Mouse (Mus musculus) right cerebral cortex, postnatal 10 days (tissue): Measurements from ENCODE around the gene Prox1.

ENCODE experiments used
- DNase-seq, 2 experiments: peaks; one replicate each; pipeline ENCODE4 v3.0.0; 2021; ENCODE audit warnings: low spot score in 2 of 2

Prox1 gene

DNA sequence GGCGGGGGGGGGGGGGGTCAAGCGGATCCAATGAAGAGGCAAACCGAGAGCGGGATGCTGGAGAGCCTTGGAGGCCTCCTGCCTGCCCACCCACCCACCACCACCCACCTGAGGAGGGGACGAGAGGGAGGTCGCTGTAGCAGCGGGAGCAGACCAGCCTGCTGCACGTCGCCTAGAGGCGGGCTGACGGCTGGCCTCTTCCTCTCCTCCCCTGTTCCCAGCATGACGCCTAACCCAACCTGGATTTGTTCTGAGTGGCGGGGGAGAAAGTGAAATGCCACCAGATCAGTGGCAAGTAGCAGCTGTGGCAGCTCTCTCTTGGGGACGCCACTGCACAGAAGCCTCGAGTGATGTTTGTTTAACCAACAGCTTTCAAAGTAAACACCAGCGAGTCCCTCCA is 3.1 kb upstream of the Prox1 start:
- no peak for DNase-seq

DNA sequence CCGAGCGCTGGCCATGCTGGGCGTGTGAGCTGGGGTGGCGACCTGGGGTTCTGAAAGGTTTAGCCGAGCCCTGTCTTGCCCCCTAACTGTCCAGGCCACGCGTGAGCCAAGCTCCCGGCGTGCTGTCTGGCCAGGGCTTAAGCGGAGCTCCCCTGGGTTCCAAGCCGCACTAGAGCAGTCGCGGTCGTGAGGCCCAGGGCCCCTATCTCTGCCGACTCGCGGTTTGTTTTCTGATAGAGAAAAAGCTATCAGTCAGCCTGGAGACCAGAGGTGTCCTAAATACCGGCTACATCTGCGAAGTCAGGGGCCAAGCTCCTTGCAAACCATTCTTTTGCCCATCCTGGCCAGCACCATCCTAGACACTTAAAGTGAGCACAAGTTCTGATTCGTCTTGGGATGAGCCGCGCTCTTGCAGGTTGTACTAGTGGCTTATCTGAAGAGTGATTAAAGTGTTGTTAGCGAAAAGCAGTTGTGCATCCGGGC is 2.5 kb upstream of the Prox1 start:
- DNase-seq, result no peak

DNA sequence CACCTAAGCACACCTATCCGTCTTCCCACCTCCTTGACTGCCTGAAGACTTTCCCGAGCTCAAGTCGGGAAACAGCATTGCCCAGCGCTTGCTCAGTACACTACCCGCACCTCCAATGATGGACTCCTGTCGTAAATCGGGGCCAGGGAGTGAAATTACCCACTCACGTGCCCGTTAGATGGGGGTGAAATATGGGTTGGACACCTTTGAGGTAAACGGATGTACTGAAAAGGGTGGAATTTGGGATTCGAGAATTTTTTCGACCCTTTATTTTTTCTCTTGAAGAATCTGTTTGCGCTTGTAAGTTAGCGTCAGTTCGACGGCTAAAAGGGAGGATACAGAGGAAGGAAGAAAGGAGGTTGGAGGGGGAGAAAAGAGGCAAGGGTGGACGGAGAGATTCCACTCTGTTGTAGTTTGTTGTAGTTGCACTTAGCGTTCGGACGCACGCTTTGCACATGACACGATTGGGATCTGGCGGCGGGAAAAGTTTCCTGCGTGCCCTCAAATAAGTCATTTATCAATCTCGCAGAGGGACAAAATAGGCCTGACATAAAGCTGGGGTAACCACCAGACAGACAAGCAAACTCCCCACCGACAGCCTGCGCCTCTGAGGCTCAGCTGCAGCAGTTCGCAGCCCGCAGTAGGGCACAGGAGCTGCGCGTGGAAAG is 1.9 kb upstream of the Prox1 start:
- no peak for DNase-seq

DNA sequence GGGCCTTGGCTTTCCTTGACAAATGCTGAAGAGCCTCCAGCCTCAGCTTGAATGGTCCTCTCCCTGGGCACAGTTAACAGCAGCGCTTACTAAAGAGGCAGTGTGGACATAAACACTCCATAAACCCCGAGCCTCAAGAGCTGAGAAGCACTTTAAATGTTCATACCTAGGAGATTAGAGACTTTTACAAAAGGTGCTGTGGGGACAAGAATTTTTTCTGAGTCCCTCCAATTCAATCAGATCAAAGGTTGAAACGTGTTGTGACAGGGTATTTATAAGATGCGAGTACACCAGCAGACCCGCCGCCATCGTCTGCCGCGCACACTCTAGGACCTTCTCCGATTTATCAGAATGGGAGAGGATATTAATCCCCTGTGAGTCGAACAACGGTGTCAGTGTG is 1.2 kb upstream of the Prox1 start:
- DNase-seq, result no peak

DNA sequence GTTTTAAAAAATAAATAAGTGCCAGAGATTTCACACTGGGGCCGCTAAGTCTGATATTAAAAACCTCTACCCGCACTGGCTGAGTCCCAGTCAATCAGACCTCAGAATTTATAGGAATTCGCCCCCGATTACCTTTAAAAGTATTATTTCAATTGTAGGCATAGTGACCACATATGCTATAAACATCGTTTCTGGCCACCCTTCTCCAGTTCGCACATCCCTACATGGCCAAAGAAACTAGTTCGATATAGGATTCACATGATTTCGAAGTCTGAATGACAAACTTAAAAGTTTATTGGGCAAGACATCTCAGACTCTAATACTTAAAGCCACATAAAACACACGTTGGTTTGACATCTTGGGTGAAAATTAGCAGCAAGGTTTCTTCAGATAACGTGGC is 827 bp upstream of the Prox1 start:
- no peak for DNase-seq

DNA sequence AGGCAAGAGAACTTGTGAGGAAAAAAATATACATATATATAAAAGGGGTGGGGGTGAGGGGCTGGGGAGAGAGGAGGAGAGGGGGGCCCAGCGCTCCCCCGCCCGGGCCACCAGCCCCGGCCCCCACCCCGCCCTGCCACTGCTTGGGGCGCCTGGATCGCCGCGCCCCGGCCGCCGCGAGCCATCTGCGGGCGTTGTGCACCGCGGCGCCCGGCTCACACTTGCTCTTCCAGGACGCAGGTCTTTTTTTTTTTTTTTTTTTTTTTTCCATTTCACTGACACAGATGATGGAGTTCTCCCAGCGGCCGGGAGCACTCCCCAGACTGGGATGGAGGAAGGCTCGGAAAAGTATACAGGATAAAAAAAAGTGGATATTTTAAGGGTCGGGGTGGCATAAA is 304 bp upstream of the Prox1 start:
- DNase-seq, result no peak

DNA sequence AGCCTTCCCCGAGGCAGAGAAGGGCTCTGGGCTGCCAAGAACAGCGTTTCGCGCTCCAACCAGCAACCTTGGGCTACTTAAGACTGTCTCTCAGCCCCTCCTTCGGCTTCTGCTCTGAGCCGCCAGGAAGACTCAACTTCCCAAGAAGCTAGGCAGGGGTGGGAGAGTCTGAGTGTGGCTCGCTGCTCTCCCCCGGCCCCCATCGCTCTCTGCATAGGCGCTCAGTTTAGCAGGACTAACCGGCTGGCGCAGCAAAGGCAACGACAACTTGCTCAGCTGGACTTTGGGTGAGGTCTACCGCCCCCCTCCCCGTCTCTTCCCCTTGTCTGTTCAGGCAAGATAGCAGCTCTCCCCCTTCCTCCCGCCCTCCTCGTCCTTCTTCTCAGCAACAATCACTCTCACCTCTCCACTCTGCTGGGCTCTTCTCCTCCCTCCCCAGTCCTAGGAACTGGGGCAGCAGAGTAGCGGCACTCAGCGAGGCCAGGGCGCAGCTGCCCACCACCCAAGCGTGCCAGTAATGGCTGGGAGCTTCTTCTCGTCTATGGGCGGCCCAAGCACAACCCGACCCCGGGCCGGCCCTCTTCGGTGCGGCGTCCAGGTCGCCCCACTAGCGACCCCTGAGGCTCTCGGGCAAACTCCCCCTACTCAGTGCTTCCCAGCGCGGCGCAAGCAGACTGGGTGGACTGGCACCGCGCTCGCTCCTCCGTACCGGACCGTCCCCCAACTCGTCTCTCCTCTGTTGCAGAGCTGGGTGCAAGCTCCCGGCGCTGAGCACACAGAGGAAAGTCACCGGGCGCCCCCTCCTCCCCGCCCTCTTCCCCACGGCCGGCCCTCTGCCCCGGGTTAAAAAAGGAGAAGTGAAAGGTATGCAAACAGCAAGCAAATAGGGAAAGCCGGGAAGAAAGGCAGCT is 1.5 kb downstream of the Prox1 start:
- no peak for DNase-seq

DNA sequence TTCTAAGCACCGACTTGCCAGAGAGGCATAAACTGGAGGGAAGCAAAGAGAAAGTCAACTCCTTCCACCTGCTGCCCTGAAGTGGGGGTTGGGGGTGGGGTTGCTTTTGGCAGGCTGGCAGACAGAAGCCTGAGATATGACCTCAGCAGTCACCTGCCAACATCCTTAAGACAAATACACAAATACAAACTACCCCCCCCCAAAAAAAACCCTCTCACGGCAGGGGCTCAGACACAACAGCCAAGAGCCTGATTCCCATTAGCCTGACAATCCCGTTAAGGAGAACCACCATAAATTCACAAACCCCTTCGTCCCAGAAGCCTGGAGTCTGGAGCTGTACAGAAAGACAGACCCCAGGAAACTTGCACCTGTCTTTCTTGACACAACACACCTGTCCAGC is 2.4 kb downstream of the Prox1 start:
- DNase-seq, result no peak

DNA sequence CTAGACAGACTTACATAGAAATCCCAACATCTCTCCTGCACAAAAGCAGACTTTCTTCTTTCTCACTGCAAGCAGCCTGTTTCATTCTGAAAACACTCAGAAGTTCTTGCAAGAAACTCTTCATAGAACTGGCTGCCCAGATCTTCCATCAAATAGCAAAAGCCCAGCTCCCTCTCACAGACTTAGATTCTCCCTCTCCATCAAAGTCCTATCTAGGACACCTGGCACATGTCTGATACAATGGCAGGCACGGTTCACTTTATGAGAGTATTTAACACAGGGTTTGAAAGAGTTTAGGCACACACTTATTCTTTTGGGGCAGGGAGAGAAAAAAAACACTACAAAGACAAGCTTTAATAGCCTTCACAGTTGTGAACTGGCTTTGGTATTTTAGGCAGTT is 2.9 kb downstream of the Prox1 start:
- no peak for DNase-seq

DNA sequence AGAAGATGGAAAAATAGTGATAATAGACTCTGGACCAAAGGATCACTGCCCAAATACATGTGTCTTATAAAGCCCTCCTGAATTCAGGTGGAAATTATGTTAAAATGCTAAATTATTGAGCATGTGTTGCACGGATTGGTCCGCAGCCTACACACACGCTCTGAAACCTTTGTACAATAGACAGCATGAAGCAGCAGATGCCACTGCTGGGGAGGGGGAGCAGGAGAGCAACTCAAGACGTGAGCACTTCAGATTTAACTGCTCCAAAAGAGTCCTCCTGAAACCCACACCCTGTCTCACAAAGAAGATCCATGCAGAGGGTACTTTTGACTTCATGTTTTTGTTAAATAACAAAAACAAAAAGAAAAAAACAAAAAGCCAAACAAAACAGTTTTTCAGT is 5.0 kb downstream of the Prox1 start:
- no peak for DNase-seq

DNA sequence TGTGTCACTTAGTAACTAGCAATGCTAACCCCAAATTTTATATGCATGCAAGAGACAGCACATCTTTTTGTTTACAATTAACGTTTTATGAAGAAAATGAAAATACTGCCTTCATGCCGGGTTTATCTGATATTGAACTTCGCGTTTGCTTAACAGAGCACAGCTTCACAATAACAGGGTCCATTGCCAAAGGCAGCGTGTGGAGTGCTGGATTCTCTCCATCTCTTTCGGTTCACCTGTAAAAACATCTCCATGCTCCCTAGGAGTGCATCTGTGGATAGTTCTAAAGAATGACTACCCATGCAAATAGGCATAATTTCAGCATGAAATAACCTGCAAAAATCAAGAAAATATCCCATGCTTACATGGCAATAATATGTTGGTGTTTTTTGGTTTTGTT is 7.0 kb downstream of the Prox1 start:
- no peak for DNase-seq

DNA sequence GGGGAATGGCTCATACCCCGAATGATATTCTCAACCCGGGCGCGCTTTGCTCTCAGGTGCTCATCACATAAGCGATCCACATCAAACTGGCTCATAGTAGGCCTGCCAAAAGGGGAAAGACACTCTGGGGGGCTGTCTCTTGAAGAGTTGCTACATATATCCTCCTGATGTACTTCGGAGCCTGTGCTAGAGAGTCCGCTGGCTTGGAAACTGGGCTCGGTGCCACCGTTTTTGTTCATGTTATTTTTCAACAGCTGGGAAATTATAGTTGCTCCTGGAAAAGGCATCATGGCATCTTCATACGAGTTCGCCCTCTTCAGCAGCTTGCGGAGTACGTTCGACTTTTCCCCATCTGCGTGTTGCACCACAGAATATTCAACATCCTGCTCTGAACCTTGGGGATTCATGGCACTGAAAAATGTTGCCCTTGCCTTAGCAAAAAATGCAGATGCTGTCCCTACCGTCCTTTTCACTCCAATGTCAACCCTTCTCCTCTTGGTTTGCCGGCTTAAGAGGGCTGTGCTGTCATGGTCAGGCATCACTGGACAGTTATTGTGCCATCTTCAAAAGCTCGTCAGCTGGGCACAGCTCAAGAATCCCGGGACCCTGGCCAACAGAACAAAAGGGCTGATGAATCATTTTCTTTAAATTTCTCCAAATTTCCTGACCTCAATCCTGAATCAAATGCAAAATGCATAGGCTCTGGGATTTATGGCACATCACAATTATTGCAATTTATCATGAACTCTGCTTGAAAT is 8.6 kb downstream of the Prox1 start:
- DNase-seq, result peak in 1 of 2 experiments; percentile 38

DNA sequence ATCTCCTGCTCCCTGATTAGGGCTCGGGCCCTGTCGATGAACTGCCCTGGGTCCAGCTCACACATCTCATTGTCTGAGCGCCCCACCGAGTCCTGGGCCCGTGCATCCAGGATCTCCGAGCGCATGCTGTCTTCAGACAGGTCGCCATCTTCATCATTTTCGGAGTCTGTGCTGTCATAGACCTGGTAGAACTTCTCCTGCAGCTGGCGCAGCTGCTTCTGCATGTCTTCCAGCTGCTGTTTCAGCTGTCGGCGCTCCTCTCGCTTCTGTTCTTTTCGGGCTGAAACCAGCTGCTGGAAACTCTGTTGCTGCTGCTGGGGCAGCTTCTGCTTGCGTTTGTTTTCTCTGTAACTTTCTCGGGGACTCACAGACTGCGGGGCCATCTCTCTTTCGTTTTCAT is 9.2 kb downstream of the Prox1 start:
- no peak for DNase-seq

DNA sequence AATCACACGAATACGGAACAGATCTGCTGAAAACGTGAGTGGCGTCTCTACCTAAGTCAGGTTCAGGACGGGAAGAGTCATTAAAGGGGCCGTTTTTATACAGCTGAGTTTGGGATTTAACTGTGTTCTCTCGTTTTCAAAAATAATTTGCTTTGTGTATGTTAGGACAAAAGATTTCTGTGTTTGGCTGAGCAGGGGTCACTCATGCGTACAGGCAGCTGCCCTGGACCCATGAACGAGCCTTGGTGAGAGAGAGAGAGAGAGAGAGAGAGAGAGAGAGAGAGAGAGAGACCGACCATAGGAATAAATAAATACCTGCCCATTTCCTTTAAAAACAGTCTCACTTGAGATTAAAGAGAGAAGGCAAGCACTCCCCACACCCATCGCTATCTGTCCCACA is 11.1 kb downstream of the Prox1 start:
- no peak for DNase-seq

DNA sequence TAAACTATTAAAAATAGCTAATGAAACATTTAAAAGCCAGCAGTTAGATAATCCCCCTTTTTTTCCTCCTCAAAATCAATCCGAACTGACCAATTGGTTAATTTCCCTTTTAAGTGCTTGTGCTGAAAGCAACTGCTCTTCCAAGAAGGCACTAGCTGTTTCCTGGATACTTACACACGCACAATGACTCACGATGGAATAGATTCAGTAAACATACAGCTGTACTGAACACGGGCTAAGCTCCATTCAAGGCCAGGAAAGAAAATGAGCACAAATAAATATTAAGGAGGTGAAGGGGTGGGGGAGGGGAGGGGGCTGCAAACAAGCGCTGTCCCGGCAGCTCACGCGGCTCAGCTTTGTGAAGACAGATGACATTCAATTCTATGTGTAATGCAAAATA is 14.8 kb downstream of the Prox1 start:
- DNase-seq, result no peak

DNA sequence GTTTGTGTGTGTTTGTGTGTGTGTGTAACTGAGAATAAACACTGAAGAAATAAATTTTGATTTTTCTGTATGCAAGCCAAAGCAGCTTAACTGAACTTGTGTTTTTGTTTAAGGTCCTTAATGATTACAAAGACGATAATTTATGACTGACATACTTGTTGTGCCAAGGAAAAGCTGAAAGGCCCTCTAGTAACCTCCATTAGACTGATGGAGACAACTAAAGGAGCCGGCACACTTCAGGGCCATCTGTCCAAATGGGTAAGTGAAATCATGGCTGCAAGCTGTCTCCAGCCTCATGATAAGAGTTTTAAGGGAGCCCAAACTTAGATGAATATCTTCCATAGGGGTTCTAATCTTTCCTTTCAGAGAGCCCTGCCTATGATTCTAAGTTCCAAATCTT is 15.5 kb downstream of the Prox1 start:
- no peak for DNase-seq

DNA sequence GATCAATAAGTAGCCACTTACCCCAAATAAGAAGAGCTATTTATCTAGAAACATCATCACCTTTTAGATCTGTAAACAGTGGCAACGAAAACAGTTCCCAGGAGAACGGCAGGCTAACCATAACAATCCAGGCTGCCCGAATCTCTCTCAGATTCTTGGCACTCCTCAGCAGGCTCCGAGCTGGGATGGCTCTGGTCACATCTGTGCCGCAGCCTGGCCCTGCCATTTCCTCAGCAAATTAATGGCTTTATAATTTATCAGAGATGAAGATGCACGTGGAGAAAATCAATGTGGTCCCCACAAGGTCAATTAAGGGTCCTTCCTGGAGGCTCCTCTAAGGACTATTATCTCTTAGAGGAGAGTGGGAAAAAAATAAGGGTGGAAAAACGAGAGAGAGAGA is 16.2 kb downstream of the Prox1 start:
- DNase-seq, result no peak

DNA sequence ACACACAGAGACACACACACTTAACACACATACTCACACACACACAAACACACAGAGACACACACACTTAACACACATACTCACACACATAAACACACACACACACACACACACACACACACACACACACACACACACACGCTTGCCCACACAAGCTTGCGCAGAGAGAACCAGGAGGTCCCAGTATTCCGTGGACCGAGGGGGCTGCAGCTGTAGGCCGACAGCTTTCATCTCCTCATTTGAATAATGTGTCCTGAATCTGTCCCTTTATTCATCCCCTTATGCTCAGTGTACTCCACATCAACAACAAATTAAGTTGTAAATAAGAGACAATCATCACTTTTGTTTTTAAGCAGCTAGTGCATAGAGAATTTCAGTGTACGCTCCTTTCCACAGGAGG is 17.9 kb downstream of the Prox1 start:
- no peak for DNase-seq

DNA sequence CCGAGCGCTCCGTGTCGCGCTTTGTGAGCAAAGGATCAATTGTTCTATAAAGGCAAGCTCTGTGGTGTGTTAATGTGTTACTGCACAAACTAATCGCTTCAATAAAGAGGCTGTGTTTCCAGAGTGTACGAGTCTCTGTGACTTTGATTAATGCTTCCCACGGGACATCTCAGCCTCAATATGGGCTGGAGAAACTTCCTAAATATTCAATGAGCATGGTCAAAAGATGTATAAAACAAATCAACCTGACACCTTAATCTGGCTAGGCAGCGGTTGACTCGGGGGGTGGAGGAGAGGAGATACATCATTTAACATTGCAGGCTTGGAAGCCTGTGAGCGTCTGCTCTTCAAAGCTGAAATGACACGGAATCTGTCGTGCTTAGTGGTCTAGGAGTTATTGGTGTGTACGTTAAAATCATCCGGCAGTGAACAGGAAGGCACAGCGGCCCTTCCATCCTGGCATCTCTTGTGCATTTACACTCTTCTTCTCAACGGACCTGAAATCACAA is 21.2 kb downstream of the Prox1 start:
- no peak for DNase-seq

DNA sequence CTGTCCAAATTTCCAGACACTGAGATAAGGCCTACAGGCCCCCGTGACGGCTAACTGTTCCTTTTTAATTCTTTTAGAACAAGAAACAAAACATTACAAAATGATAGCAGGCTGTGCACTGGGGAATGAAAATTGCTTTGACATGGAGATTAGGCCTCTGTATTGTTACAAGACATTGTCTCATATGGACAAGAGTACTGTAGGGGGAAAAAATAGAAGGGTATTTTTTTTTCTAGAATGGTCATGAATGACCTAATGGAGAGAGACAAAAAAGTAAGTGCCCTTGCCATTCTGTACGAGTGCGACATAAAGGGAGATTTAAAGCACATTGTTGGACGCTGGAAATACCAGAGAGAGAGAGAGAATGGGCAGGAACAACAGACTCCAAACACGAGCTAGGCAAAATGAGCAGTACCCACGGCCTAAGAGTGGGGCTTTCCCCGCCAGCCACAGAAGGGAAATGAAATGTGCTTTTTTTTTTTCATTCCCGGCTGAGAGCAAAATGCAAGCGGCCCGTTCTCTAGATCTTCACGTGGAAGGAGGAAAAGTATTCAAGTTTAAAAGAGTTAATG is 21.8 kb downstream of the Prox1 start:
- no peak for DNase-seq

DNA sequence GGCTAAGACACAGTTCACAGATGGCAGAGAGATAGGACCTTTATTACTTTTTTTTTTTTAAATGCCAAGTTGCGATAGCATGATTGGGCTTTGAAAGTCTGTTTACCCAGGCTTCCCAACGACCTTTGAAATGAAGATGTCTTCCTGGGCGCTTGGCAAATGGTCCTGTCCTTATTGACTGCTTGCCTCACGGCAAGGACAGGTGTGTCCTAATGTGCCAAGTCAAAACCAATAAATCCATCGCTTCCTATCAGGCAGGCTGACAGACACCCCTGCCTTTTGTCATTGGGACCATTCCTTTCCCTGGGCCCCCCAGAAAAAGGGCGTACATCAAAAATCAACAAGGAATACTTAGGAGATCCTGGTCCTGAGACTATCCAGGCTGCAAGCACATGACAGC is 22.7 kb downstream of the Prox1 start:
- DNase-seq, result no peak

DNA sequence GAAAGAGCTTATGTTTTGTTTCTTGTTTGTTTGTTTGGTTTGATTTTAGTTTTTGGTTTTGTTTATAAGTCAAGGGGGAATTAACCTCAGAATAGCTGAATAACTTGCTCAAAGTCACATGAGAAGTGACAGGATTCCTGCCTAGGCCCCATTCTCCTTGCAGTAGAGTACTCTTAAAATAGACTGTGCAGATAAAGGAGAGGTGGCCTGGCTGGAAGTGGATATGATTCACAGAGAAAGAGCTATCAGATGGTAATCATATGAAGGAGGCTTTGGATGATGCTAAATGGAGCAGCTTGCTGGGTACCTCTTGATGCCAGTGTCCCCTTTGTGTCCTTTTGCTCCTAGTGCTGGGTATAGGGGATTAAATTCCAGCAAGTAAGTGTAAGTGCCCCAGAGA is 26.1 kb downstream of the Prox1 start:
- DNase-seq, result no peak
